Mouse (Mus musculus): ENCODE measurements around the gene Mcidas.

DNA sequence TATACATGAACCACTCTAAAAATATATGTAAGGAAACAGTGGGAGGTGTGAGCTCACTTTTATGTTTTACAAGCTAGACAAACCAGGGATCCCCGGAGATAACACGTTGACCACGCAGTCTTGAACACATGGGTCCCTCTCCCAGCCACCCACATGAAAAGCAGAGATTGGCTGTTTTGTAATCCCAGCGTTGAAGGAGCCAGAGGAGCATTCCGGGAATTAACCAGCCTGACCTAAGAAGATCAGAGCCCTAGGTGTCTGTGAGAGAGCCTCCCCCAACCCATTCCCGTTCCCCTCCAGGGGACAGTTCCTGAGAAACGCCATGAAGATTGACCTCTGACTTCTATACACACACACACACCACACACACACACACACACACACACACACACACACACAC is 37.7 kb downstream of the Mcidas start:
- TF ChIP-seq EP300 (IDR thresholded peaks at IDR 0.05; ENCODE audit: low read depth) (no peak), CTCF (IDR thresholded peaks at IDR 0.05; ENCODE audit: low read depth) (no peak)

All from heart, postnatal 0 days (tissue).